Mouse (Mus musculus) urinary bladder, postnatal 36 days (tissue): ENCODE results near the gene Tgfbr3.

Source experiments
- DNase-seq, 2 experiments: peaks; one replicate each; pipeline ENCODE4 v3.0.0; 2022; ENCODE audit warnings: low spot score in 2 of 2, mixed read lengths in 1 of 2

Tgfbr3 gene

DNA sequence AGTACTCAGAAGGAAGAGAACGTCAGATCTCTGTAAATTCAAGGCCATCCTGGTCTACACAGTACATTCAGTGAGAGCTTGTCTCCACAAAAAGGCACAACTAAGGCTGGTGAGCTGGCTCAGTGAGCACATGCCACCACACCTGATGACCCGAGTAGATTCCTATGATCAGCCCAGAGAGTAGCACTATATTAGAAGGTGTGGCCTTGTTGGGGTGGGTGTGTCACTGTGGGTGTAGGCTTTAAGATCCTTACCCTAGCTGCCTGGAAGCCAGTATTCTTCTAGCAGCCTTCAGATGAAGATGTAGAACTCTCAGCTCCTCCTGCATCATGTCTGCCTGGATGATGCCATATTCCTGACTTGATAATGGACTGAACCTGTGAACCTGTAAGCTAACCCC is 115.9 kb downstream of the Tgfbr3 start:
- DNase-seq, result no peak

DNA sequence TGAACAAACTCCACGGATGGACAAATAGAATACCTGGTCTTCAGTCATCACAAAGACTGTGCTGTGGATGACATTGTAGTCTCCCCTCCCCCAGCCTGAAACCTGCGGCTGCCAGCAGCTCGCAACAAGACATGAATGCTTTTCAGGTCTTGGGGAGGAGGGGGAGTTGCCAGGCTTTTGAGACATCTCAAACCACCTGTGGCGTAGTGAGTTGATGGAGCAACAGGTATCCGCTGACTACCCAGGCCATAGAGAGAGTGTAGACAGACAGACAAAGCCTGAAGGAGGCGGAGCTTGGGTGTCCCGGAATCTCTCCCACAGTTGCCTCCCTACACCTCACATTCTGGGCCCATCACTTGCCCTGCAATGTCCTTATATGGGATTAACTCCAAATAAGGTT is 117.6 kb downstream of the Tgfbr3 start:
- no peak for DNase-seq

DNA sequence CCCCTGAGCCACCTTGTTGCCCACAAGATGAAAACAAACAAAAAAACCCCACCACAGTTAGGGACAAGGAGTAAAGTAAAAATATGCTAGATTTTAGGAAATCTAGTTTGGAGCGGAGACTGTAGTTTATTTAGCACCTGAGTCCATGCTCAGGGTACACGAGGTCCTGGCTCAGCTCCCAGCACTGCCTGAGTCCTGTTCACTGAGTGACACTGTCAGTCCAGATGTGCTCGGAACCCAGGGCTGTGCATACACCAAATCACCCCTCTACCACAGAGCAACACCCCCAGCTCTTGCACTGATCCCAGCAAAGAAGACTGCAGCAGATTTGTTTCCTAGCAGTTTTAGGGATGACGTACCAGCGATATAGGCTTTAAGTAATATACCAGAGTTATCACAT is 119.6 kb downstream of the Tgfbr3 start:
- no peak for DNase-seq

DNA sequence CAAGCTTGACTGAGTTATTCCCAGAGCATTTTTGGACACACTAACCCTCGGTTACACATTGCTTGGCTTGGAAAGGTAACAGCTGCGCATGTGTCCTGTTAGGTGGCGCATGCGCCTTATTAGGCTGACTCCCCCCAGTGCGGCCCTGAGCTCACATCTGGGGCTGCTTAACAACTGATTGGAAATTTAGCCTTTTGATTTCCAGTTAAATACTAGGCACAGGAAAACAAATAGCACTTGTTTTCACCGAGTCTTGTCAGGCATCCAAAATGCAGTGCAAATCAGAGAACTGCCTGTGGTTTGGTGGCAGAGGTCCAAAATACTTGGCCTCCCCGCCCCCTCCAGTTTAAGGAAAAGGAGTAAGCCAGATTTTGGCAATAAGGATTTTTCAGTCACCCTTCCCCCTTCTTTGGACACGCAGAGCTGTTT is 121.5 kb downstream of the Tgfbr3 start:
- DNase-seq, result peak in 1 of 2 experiments; percentile 82

DNA sequence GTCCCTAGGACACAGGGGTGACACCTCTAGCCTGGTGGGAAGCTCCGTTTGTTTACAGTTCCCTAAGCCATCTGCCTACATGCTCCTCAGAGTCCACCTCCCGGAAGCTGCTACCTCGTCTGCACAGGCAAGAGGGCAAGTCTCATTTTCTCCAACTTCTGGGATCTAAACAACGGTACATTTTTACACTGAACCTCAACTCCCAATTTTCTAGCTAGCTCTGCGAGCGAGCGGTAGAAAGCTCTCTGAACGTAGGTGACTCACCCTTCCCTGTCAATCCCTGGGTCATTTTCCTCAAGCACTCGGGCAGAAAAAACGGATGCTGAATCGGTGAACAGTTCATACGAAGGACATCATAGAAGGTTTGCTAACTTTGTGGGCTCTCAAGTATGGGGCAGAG is 122.1 kb downstream of the Tgfbr3 start:
- DNase-seq, result no peak

DNA sequence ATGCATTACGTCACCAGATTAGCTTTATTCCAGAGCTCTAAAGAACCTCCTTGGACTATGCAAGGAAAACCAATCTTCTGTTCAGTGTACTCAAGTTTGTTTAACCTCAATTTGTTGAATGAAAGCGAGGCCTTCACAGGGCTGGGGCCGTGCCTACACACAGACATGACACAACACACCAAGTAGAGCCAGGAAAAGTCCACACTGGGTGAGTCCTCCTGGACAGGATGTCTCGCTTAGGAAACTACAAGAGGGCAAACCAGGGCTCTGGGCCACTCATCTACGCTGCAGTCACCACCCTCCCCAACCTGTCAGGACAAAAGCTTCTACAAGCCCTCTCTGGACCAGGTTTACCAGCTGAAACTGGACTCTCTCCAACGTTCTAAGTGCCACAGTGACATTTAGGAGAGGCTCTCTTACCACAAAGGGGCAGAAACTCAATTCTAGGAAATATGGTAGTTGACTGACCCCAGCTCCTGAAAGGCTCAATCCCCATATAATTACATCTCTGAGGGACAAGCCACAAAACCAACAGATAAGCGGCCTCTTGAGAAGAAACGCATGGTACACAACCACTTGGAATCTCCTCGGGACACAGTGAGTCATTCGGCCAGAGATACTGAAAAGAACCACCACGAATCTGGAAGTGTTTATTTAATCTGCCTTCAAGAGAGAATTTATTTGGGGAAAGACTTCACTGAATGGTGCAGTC is 122.6 kb downstream of the Tgfbr3 start:
- peak; percentile 52 to 72 for DNase-seq

DNA sequence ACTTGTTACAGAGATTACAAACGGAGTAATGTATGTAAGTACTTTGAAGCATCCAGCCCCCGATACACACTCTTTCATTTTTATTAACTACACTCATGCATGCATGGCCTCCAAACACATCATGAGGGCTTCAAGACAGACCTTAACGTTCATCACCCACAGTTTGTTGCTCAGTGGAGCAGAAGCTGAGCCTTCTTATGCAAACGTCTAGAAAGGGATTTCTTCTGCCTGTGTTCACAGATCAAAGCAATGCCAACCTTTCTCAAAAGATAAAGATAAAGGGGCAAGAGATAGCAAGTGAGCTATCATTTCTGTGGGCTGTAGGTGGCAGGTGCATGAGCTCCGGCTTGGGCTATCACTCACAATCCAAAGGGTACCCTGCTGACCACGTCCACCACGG is 123.7 kb downstream of the Tgfbr3 start:
- no peak for DNase-seq

DNA sequence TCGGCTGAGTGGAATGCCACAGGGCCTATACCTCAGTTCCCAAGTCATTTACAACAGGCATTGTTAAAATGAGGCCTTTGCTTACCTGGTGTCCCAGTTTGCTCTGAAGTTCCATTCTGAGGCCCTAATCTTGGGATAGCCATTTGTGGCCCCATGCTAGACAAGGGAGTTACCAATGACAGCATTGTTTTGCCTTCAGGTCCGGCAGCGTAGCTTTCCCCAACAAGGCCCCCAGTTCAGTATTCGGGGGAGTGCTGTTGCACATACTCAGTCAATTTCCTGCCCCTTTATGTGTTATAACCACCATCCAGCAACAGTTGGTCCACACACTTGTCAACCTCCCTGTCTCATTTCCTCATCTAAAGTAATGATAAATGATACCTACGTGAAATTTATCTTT is 124.2 kb downstream of the Tgfbr3 start:
- no peak for DNase-seq

DNA sequence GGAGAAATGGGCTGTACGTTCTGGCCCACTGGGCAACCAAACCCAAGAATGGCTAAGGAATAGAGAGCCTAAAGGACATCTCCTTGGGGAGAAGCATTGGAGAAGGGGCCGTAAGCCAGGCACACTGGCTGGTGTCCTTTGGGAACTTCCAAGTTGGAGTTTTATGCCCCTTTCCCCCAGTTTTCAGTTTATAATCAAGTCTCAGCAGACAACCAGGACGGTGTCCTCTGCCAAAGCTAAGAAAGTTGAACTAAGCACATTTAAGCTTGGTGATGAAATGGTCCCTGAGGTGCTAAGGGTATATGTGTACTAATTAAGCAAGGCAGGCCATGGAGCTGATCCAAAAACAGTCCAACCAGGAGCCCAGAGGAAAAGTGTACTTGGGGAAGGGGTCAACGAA is 124.6 kb downstream of the Tgfbr3 start:
- DNase-seq, result peak in 1 of 2 experiments; percentile 43

DNA sequence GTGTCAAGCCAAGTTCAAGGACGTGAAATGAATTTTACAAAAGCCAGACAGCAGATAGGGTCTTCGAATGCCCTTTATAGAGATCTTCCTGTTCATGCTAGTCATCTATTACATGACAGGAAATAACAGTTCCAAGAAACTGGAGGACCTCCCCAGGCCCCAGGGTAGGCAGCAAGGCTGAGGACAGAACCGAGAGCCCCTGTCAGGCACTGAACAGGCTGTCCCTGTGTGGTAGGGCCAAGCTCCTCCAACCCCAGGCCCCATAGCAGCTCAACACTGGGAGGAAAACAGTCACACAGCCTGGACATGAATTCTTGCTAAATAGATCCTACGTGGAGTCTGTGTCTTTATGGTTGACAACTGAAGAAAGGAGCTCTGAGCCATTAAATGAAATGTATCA is 125.3 kb downstream of the Tgfbr3 start:
- DNase-seq, result no peak

DNA sequence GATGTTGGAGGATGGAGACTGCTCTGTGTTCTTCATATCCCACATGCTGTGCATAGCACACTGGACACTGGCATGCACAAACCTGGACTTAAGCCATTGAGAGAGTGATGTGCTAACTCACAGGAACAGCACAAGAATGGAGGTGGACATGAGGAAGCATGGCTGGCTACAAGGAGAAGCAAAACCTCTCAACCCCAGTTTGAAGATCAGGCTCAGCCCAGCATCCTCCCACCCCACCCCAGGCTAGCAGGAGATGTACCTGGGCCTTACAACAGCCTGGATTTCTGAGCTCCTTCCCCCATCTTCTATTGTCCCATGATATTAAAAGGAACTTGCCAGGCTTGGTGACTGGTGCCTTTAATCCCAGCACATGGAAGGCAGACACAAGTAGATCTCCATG is 126.1 kb downstream of the Tgfbr3 start:
- DNase-seq, result no peak

DNA sequence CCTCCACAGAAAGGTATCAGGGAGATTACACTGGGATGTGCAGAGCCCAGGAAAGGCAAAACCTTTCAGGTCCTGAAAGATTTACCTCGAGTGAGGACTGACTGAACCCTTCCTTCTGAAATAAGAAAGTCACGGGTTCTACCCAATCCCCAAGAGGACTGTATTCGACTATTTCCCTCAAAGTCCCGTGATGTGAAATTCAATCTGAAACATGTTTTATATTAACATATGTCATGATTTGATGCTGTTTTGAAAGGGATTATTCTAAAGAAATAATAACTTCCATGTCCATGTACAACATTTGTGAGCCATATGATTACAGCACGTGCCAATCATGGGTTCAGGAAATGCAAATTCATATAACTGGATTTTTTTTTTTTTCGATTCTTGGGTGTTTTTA is 126.6 kb downstream of the Tgfbr3 start:
- DNase-seq, result no peak

DNA sequence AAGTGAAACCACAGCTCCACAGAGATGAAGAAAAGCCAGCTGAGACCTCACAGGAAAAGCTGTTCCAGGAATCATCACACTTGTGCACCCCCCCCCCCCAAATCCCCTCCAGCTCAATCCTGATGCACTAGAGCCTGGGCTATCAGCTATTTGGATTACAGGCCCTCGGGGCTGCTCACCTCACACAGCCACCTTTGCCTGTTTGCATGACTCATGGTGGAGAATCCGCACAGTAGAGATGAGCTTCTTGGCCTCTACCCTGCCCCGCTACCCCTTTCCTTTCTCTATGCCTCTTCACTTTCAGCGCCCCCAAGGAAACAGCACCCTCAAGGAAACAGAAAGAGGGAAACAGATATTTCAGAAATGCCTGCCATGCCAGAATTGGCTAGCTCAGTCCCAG is 127.1 kb downstream of the Tgfbr3 start:
- DNase-seq, result no peak

DNA sequence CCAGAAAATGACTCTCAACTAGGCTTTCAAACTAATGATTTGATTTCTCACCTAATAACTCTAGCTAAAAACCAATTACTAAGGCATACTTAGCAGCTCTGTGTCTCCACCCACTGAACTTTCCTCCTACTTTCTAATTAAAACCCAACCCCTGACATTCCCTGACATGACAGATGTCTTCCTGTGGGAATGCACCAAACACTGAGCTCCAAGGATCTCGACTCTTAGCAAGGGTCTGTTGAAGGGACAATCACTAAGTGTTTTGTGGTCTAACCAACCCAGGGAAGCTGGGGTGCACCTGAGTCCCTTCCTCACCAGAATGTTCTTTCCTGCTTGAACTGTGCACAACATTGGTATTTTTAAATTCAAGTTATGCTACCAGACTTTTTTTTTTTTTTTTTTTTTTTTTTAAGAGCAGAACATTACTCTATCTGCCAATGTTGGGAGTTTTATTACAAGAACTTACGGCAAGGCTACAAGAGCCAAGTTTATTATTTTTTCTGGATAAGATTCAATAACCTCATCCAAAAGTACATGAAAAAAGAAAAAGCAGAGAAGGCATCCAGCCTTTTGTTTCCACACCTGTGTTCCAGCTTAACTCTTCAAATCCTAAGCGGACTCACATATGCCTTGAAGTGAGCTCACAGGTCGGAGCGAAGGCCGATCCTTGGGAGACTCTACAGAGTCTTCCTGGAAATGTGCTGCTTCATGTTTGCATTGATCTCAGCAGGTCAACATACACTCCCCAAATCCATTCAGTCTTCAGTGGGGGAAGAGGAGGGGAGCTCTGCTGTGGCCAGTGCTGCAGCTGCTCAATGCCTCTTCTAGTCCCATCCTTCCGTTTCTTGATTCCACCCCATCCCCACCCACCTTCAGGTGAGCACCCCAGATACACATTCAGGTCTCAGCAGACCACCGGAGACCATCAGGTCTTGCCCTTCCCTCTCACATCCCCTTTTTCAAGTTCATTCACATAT is 129.2 kb downstream of the Tgfbr3 start:
- no peak for DNase-seq

DNA sequence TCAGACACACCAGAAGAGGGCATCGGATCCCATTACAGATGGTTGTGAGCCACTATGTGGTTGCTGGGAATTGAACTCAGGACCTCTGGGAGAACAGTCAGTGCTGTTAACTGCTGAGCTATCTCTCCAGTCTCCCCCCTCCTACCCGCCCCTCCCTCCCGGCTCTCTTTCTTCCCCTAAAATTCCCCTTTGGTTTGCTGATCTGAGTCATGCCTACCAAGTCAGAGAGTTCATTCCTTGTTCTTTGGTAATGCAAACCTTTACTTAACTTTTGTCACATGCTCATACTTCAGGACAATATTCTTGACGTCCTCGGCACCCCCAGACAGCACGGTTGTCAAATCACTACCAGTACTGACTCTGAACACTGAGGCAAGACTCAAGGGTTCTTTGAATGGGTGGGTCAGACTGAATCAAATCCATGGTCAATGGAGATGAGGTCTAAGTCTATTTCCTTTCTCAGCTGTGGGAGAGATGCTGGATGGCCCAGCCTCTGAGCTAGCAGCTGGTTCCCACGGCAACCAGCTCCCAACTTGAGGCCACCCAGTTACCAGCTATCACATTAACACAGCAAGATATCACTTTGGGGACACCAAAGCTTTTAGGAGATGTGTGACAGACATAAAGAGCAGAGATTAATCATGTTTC is 130.8 kb downstream of the Tgfbr3 start:
- DNase-seq, result no peak

DNA sequence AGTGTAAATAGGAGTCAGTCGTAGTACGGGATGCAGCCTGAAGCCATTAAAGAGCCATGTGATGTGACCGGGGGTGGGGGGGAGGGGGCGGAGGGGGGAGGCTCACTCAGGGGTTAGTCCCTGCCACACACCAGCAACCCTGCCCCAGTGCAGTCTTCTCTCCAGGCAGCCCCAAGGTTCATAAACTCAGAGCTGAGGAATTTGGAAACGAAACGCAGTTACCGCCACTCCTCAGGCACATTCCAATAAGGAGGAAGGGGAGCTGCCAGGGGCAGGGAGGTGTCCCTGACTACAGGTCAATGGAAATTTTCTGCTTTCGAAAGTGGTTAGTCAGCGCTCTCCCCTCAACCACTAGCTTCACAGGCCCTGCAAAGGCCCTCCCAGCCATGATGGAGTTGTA is 132.0 kb downstream of the Tgfbr3 start:
- no peak for DNase-seq

DNA sequence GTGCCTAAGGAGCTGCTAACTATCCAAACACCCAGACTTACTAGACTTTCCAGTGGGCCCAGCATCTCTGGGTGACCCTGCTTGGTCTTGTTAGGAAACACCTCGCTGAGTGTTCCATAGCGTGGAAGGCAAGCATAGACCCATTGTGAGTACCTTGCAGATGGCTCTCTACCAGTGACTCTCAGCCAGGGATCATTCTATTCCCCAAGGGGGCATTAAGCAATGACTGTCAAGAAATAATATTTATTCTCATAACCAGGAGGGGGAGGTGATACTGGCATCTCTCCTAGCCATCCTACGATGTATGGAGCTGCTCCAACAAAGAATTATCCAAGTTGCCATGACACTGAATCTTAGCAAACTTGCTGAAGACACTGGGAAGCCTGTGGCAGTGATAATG is 133.3 kb downstream of the Tgfbr3 start:
- DNase-seq, result no peak

DNA sequence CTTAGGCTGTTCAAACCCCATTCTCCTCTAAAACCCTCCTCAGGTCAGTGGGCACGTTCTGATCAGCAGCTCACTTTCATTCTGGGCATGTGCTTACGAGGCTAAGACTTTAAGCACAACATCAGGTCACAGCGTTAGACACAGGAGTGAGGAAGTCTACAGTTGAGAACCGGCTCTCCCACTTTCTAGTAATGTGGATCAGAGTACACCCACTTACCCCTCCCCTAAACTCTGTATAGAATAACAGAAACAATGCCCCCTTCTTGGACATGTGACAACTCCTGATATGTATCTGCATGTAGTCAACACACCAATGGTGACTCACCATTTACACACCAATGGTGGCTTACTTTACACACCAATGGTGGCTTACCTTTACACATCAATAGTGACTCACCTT is 136.4 kb downstream of the Tgfbr3 start:
- no peak for DNase-seq

DNA sequence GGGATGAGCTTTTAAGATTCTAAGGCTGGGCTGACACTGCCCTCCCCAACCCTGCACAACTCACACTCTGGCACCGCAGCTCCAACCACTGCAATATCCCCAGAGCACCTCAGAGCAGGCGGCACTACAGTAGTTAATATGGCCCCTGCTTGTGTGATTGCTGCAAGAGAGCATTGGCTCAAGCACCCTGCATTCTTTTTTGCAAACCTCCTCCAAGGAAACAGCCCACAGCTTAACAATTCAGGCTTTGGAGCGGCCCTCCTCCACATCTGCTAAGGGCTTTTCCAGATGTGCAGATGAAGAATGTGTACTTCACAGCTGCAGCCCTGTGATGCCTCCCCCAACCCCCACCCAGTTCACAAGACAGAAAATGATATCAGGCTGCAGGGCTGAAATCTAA is 138.1 kb downstream of the Tgfbr3 start:
- no peak for DNase-seq

DNA sequence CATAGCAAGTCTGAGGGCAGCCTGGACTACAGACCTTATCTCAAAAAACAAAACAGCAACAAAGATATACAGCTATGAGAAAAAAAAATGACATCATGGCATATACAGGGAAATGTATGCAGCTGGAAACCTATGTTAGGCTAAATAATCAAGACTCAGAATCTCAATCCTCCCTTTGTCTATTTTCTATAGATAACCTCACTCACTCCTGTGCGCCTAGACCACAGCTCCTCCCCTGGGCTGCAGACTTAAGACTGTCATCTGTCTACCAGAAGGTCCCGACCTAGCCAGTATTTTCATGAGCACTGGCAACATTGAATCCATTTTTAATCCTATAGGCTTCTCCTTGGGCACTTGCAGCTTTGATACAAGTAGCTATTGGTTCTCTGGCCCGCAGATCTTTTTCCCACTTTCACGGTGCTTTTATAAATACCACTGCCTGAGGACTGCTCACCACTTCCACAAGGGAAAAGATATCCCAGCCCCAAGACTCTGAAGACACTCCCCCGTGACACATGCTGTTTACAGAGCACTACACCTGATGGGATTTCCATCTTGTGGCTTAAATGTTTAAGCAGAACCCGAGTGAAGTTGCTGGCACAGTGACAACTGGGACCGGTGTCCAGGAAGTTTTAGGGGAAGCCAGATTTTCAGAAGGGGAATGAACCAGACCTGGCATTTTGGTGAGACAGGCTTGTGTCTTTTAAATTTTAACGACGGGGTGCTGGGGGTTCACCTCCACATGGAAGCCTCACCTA is 138.7 kb downstream of the Tgfbr3 start:
- DNase-seq, result no peak

DNA sequence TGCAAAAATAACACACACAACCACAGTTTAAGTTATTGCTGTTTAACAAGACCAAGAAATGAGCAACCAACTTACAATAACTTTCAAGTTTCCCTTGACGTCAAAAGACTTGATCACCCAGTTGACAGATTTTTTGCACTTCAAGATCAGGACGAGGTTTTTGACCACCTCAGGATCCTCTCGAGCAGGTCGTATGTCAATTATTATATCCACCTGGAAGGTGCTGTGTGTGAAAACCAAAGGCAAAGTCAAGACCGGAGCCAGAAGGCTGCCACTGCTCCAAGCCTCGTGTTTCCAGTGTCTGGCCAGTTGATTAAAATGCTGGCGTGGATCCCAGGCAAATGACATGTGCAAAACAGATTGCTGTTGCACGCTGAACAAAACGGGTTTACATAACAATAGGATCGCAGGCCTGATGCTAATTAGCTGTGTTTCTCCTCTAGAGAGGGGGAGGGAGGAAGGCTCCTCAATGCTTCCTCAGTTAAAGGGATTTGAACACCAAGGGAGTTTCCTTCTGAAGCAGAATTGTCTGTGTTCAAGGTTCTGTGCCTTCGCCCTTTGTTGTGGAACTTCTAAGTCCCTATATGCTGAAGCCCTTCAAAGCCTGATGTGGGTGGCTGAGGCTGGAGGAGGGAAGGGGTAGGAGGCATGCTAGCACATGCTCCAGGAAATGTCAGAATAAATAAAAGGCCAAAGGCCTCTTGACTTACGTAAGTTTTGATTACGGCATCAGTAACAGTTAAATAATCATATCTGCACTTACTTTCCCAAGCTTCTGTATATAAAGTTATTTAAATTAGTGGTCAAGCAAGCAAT is 141.3 kb downstream of the Tgfbr3 start:
- peak in 1 of 2 experiments; percentile 77 for DNase-seq
